Mouse (Mus musculus): ENCODE results near the gene Tdrd6.
A peak's percentile ranks its signal among the peaks of the same experiment; 100 is the strongest.

The Tdrd6 gene

DNA sequence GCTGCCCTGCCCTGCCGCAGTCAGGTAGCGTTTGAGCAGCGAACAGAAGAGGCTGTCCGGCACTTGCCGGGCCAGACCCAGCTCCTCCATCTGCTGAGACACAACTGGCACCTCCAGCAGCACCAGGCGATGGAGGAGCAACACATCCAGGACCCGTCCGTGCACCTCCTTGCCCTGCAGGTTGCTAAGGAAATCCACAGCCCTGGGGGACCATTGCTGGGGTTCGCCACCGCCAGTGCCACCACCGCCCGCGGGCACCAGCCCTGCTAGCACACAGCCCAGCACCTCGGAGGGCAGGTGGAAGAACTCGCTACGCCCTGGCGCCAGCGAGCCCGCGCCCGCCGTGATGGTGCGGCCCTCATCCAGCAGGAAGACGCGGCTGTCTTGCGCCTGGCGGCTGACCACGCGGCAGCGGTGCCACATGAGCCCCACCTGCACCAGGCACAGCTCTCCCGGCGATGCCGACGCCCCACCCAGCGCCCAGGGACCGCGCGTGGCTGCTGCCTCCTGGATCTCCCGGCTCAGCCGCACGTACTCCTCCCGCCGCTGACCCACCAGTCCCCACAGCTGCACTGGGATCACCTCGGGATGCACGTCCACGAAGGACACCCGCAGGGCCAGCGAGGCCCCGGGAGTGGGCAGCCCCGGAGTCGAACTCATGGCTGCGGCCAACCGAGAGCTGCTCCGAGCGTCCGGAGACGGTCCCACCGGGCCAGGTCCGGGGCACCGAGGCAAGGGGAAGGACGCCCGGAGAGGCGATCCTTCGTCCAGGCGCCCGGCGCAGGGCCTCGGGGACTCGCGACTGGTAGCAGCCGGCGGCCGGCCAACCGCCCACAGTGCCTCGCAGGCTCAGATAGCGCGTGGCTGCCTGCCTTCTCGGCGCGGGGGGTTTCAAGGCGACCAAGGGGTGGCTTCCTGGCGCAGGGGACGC is at the start of gene Tdrd6:
Tdrd6 (minus strand) TSS at position 804 of the 931 bp plus-strand sequence.
- DNase-seq, result peak; percentile 14

- no peak for DNase-seq
Observed at GRCm38 (mm10) chr17:43677317-43677716, 47.2 kb upstream of the Tdrd6 start.

GRCm38 (mm10) chr17:43676241-43676640 is 46.1 kb upstream of the Tdrd6 start:
- no peak for DNase-seq

DNA sequence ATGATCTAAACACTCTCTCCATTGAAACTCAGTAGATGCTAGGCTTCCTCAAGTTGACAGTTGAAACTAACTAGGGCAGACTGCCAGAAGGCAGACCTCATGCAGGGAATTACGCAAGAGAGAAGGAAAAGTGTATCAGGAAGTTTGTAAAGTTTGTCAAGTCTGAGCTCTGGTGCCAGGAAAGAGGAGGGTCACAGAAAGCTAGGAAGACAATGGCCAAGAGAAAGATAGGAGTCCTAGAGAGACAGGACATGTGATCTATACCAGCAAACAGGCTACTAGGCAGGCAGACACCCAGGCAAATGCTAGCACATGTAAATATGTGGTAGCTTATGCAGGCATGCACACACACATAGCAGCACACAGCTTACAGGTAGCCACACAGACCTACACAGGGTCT is 45.1 kb upstream of the Tdrd6 start:
- peak; percentile 19 for DNase-seq

- no peak for DNase-seq
Observed at GRCm38 (mm10) chr17:43671907-43672306, 41.8 kb upstream of the Tdrd6 start.

DNA sequence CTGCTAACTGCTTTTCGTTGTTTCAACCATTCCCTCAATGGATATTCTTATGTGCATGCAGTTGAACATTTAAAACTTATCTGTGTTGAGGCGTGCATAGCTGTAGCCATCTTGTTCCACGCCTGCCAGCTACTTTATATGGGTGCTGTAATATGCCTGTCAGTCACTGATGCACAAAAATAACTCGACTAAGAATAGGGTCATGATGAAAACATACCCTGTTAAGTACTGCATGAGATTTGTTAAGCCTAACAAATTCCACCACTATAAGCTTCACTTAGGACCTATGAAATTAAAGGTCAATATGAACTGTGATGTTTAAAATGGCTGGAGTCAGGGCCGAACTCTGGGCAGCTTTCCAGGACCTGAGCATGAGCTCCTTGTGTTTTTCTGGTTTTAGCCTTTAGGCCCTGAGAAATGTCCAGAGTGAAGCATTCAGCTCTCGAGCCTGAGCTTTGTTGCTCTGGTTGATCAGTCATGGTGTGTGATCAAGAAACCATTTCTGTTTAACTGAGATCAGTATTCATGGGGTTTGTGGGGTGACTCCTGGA is 39.1 kb upstream of the Tdrd6 start:
- no peak for DNase-seq

GRCm38 (mm10) chr17:43667290-43667843 is 37.3 kb upstream of the Tdrd6 start, which contains the start of gene Cyp39a1:
Cyp39a1 (plus strand) TSS chr17:43667425.
- DNase-seq, result no peak

GRCm38 (mm10) chr17:43666576-43667289 is 36.6 kb upstream of the Tdrd6 start, which contains the start of gene Slc25a27:
Slc25a27 (minus strand) TSS chr17:43667214.
- DNase-seq, result peak; percentile 96

GRCm38 (mm10) chr17:43651314-43652046 is 21.4 kb upstream of the Tdrd6 start:
- no peak for DNase-seq

- DNase-seq, result no peak
Observed at GRCm38 (mm10) chr17:43649641-43650436, 19.7 kb upstream of the Tdrd6 start.

GRCm38 (mm10) chr17:43646925-43647324 is 16.8 kb upstream of the Tdrd6 start:
- no peak for DNase-seq

DNA sequence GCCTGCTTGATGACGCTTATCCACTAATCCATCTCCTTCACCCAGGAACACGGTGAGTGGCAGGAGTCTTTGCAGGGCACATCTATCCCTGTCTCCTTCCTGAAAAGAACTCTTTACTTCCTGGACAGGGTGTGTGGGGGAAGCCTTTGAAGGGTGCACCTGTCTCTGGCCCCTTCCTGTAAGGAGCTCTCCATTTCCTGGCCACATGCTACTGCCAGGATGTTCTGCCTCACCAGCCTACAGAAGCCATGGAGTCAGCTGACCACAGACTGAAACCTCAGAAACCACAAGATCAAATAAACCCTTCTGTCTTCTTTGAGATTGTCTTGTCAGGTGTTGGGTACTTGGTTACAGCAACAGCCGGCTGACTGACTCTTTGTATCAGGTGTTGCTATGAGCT is 15.0 kb upstream of the Tdrd6 start:
- DNase-seq, result no peak

- no peak for DNase-seq
Observed at GRCm38 (mm10) chr17:43644375-43644774, 14.3 kb upstream of the Tdrd6 start.

DNA sequence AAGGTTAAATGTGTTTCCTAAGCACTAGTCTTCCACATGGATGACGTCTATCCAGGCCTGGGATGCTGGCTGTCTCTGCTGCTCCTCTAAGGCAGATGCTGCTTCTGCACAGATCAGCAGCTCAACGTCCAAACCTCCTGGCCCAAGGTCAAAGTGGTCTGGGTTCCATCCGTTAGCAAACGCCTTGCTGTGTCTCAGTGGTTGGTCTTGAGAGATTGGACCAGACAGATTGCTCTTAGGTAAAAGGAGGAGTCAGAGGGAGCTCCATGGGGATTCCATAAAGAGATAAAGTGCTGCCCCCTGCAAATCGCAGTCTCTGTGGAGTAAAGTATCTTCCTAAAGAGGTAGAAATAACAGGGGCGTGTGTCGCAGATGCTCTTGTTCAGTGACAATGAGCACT is 13.1 kb upstream of the Tdrd6 start:
- no peak for DNase-seq

- no peak for DNase-seq
Observed at GRCm38 (mm10) chr17:43640825-43641224, 10.7 kb upstream of the Tdrd6 start.

GRCm38 (mm10) chr17:43637146-43637545 is 7.0 kb upstream of the Tdrd6 start:
- DNase-seq, result no peak

DNA sequence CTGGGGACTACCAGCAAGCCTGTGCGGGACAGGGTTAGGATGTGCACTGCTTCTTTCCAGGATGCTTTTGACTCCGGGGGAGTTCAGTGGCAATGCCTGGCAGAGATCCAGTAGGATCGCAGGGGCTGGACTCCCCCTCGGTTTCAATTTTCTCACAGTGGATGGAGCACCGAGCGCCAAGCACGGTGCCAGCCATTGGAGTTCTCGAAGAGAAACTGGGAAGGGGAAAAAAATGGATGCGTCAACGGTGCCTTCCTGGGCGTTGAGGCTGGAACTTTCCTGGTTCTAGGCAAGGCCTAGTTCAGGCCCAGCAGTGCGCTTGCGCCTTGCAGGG is 295 bp upstream of the Tdrd6 start:
- DNase-seq, result no peak

GRCm38 (mm10) chr17:43629026-43629495 is 1.0 kb downstream of the Tdrd6 start:
- no peak for DNase-seq

GRCm38 (mm10) chr17:43628246-43628645 is 1.9 kb downstream of the Tdrd6 start:
- DNase-seq, result no peak

GRCm38 (mm10) chr17:43622076-43622475 is 8.0 kb downstream of the Tdrd6 start:
- no peak for DNase-seq

GRCm38 (mm10) chr17:43619156-43619555 is 10.9 kb downstream of the Tdrd6 start:
- no peak for DNase-seq

- DNase-seq, result no peak
Observed at GRCm38 (mm10) chr17:43612221-43612620, 17.9 kb downstream of the Tdrd6 start.

All from kidney, postnatal 14 days (tissue).